Mouse (Mus musculus) intestine, embryonic 14.5 days (tissue): Measurements from ENCODE around the gene Ehd1. TPM values are rescaled to one million over a fixed set of nuclear protein-coding genes. Genes with fewer than 3 reads are reported as not detected.

Experiments
- ATAC-seq: fragments of 200-750 bp; cut with Nextera tagmentation; replicated peaks from 2 replicates; pipeline ENCODE4 v1.8.0; 2017; ENCODE audit warnings: low read depth, moderate number of reproducible peaks, moderate TSS enrichment, moderate library complexity; ENCODE audit not compliant: low FRiP score, low TSS enrichment
- DNase-seq: peaks from one replicate; pipeline ENCODE4 v3.0.0-alpha.2; 2018; ENCODE audit warnings: low spot score
- H3K27ac ChIP-seq: fragments of 300-500 bp; sonication (generic); 2 replicates; pipeline ENCODE4 v1.5.1; 2014; ENCODE audit warnings: low read depth, mild to moderate bottlenecking, control low read depth
- H3K27me3 ChIP-seq: fragments of 300-500 bp; sonication (generic); replicated peaks from 2 replicates; pipeline ENCODE4 v1.6.1; 2014; ENCODE audit warnings: low read length, control low read depth; ENCODE audit not compliant: control insufficient read depth, insufficient read depth
- H3K36me3 ChIP-seq: fragments of 300-500 bp; sonication (generic); 2 replicates; pipeline ENCODE4 v1.6.1; 2014; ENCODE audit warnings: low read length, control low read depth; ENCODE audit not compliant: control insufficient read depth, insufficient read depth
- H3K4me1 ChIP-seq: fragments of 300-500 bp; sonication (generic); replicated peaks from 2 replicates; pipeline ENCODE4 v1.6.1; 2014; ENCODE audit warnings: low read length, control low read depth, mixed read lengths; ENCODE audit not compliant: control insufficient read depth, insufficient read depth
- H3K4me2 ChIP-seq: fragments of 300-500 bp; sonication (generic); 2 replicates; pipeline ENCODE4 v1.6.1; 2014; ENCODE audit warnings: low read length
- H3K4me3 ChIP-seq: fragments of 300-500 bp; sonication (generic); 2 replicates; pipeline ENCODE4 v1.5.1; 2014; ENCODE audit warnings: low read depth, low read length, control low read depth, mixed read lengths
- H3K9ac ChIP-seq: fragments of 300-500 bp; sonication (generic); 2 replicates; pipeline ENCODE4 v1.6.1; 2014; ENCODE audit warnings: mild to moderate bottlenecking, low read length
- H3K9me3 ChIP-seq: fragments of 300-500 bp; sonication (generic); 2 replicates; pipeline ENCODE4 v1.6.1; 2016; ENCODE audit warnings: low read length, control low read depth; ENCODE audit not compliant: control insufficient read depth
- WGBS: fragments of 180-500 bp; shearing (Covaris S2); extraction: QIAGEN DNeasy Blood & Tissue Kit; methylation state at CpG from one replicate; pipeline ENCODE4 v1.1.7; 2014; 5-methylcytosine and 5-hydroxymethylcytosine counted together
- polyA plus RNA-seq: library from polyadenylated mRNA; unstranded; fragments of >200 nt; fragmentation: Nextera tagmentation; extraction: Ambion mirVana; gene quantifications from 2 replicates; pipeline ENCODE4 v1.2.1, GENCODE M21; 2014

Gene Ehd1
- polyA plus RNA-seq, 1 experiment from 2014 or later: 46.9 TPM

- H3K4me1 ChIP-seq: no peaks in the 10 kb centered on the region
- peak overlapping the region; percentile 47 for H3K27ac ChIP-seq
- no peak for DNase-seq
- H3K27me3 ChIP-seq: no peaks in the 10 kb centered on the region
- WGBS: 70% methylated on average over 7 of the region's 7 CpGs
- peaks cover 53% of the 10 kb centered on the region for H3K36me3 ChIP-seq
- H3K4me3 ChIP-seq: no peak overlapping the region
- H3K9ac ChIP-seq: no peak overlapping the region
- H3K4me2 ChIP-seq: no peak overlapping the region
- no peak for ATAC-seq
- H3K9me3 ChIP-seq: no peaks in the 10 kb centered on the region
Observed at GRCm38 (mm10) chr19:6299450-6300267, 23.1 kb downstream of the Ehd1 start.

GRCm38 (mm10) chr19:6300402-6300841 lies 23.9 kb downstream of the Ehd1 start:
- ATAC-seq (no peak), DNase-seq (no peak)
- H3K9ac ChIP-seq: no peak overlapping the region
- WGBS: 53% methylated on average over 7 of the region's 7 CpGs
- peaks cover 46% of the 10 kb centered on the region for H3K36me3 ChIP-seq
- no peaks in the 10 kb centered on the region for H3K4me1 ChIP-seq
- H3K4me2 ChIP-seq: no peak overlapping the region
- H3K4me3 ChIP-seq: no peak overlapping the region
- H3K9me3 ChIP-seq: no peaks in the 10 kb centered on the region
- no peaks in the 10 kb centered on the region for H3K27me3 ChIP-seq
- H3K27ac ChIP-seq: peak overlapping the region; percentile 47; the same call in 1 of the 2 replicates

- H3K4me2 ChIP-seq: no peak overlapping the region
- peaks cover 5% of the 10 kb centered on the region for H3K4me1 ChIP-seq
- 93% methylated on average over 5 of the region's 5 CpGs for WGBS
- no peak overlapping the region for H3K9ac ChIP-seq
- no peak overlapping the region for H3K4me3 ChIP-seq
- DNase-seq (no peak), ATAC-seq (no peak)
- H3K27me3 ChIP-seq: no peaks in the 10 kb centered on the region
- no peak overlapping the region for H3K27ac ChIP-seq
- H3K36me3 ChIP-seq: peaks cover 30% of the 10 kb centered on the region
- H3K9me3 ChIP-seq: no peaks in the 10 kb centered on the region
Observed at GRCm38 (mm10) chr19:6302114-6302513, 25.6 kb downstream of the Ehd1 start.

- Histone ChIP-seq H3K27ac (no peak overlapping the region), H3K36me3 (peaks cover 26% of the 10 kb centered on the region), H3K9ac (no peak overlapping the region), H3K4me3 (no peak overlapping the region), H3K4me1 (peaks cover 8% of the 10 kb centered on the region), H3K9me3 (no peaks in the 10 kb centered on the region), H3K27me3 (no peaks in the 10 kb centered on the region), H3K4me2 (no peak overlapping the region)
- DNase-seq: no peak
- ATAC-seq: no peak
- 53% methylated on average over 4 of the region's 4 CpGs for WGBS
Observed at GRCm38 (mm10) chr19:6302522-6302921, 26.0 kb downstream of the Ehd1 start.

- H3K9me3 ChIP-seq: no peaks in the 10 kb centered on the region
- H3K36me3 ChIP-seq: peaks cover 13% of the 10 kb centered on the region
- H3K27ac ChIP-seq: no peak overlapping the region
- no peak for DNase-seq
- WGBS: 75% methylated on average over 6 of the region's 6 CpGs
- H3K4me3 ChIP-seq: no peak overlapping the region
- ATAC-seq: no peak
- H3K4me2 ChIP-seq: no peak overlapping the region
- no peaks in the 10 kb centered on the region for H3K27me3 ChIP-seq
- no peak overlapping the region for H3K9ac ChIP-seq
- peaks cover 8% of the 10 kb centered on the region for H3K4me1 ChIP-seq
Observed at GRCm38 (mm10) chr19:6303831-6304230, 27.3 kb downstream of the Ehd1 start.

- WGBS: 24% methylated on average over 5 of the region's 5 CpGs
Observed at GRCm38 (mm10) chr19:6304787-6305516, 28.4 kb downstream of the Ehd1 start.

GRCm38 (mm10) chr19:6305517-6306115 lies 29.1 kb downstream of the Ehd1 start:
- peak overlapping the region; percentile 58 for H3K9ac ChIP-seq
- peaks cover 7% of the 10 kb centered on the region; the same call in 1 of the 2 replicates for H3K36me3 ChIP-seq
- peak overlapping the region; percentile 57 for H3K4me2 ChIP-seq
- peaks cover 8% of the 10 kb centered on the region for H3K4me1 ChIP-seq
- H3K27me3 ChIP-seq: no peaks in the 10 kb centered on the region
- peak overlapping the region; percentile 66 for H3K4me3 ChIP-seq
- 52% methylated on average over 8 of the region's 8 CpGs for WGBS
- DNase-seq (no peak), ATAC-seq (no peak)
- peak overlapping the region; percentile 61; the same call in 1 of the 2 replicates for H3K27ac ChIP-seq
- H3K9me3 ChIP-seq: no peaks in the 10 kb centered on the region

More at GRCm38 (mm10) chr19:6304787-6305516, 28.4 kb downstream of the Ehd1 start:
- DNase-seq (peak; percentile 97), ATAC-seq (peak; percentile 56)
- H3K27ac ChIP-seq: 0 out of 2 replicates have a peak overlapping the region, but pooled peaks have one; percentile 14
- peaks cover 8% of the 10 kb centered on the region for H3K4me1 ChIP-seq
- H3K27me3 ChIP-seq: no peaks in the 10 kb centered on the region
- H3K4me3 ChIP-seq: no peak overlapping the region
- peaks cover 3% of the 10 kb centered on the region for H3K36me3 ChIP-seq
- no peak overlapping the region for H3K4me2 ChIP-seq
- H3K9ac ChIP-seq: no peak overlapping the region
- no peaks in the 10 kb centered on the region for H3K9me3 ChIP-seq

GRCm38 (mm10) chr19:6306137-6306551 lies 29.6 kb downstream of the Ehd1 start, which contains the start of gene Cdc42bpg:
TSS of gene Cdc42bpg (plus strand) at chr19:6306456.
- WGBS: 2% methylated on average over 38 of the region's 38 CpGs
- peak within 1 kb of the TSS; percentile 61 for H3K27ac ChIP-seq
- peak within 1 kb of the TSS; percentile 57 for H3K4me2 ChIP-seq
- peaks cover 8% of the 10 kb centered on the region for H3K4me1 ChIP-seq
- DNase-seq (peak; percentile 93), ATAC-seq (peak; percentile 85)
- no peaks in the 10 kb centered on the region for H3K9me3 ChIP-seq
- H3K36me3 ChIP-seq: peaks cover 9% of the 10 kb centered on the region; the same call in 1 of the 2 replicates
- H3K9ac ChIP-seq: peak within 1 kb of the TSS; percentile 58
- H3K27me3 ChIP-seq: no peaks in the 10 kb centered on the region
- H3K4me3 ChIP-seq: peak within 1 kb of the TSS; percentile 66
